Mouse (Mus musculus) mouse embryonic stem cell (cell line): Measurements from ENCODE around the gene Chpf2.

Experiments
- in situ Hi-C, 2 experiments: fragments of 300-500 bp; cut with MboI; formaldehyde crosslinking; loops; 1 replicate in 1 of 2; 3 replicates in 1 of 2; pipeline ENCODE4 v1.14.3; 2019 to 2020; ENCODE audit warnings: low sequenced_read_pairs in 2 of 2, low pct_unique_long_range_greater_than_20kb in 1 of 2, mixed read lengths in 1 of 2; ENCODE audit not compliant: unreplicated experiment in 1 of 2

Chpf2 gene

GRCm38 (mm10) chr5:24623986-24624821 is 37.7 kb downstream of the Chpf2 start, which contains the start of gene Smarcd3:
TSS of gene Smarcd3 (minus strand) at chr5:24624411.
- in situ Hi-C loops: no loop called here

GRCm38 (mm10) chr5:24624822-24625120 is 38.2 kb downstream of the Chpf2 start:
- in situ Hi-C loops: no loop called here

- in situ Hi-C loops: no loop called here
These were observed 43.2 kb downstream of the Chpf2 start for GRCm38 (mm10) chr5:24629712-24630111.

DNA sequence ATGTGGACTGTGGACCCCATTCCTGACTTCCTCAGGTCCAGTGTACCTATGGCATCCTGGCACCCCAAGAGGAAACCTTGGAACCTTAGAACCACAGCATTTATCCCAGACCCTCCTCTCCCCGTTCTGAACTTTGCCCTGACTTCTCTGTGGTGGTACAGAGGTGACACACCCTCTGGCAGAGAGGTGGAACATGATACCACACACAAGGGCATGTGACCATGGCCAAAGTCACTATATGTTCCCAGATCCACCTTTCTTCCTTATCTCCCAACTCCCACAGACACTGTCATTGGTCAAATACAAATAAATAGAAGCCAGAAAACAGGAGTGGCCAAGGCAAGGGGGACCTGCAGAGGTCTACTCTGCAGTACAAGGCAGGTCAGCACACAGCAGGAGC is 48.6 kb downstream of the Chpf2 start:
- in situ Hi-C loops: no loop called here

GRCm38 (mm10) chr5:24635526-24636141 is 49.1 kb downstream of the Chpf2 start:
- in situ Hi-C loops: no loop called here

DNA sequence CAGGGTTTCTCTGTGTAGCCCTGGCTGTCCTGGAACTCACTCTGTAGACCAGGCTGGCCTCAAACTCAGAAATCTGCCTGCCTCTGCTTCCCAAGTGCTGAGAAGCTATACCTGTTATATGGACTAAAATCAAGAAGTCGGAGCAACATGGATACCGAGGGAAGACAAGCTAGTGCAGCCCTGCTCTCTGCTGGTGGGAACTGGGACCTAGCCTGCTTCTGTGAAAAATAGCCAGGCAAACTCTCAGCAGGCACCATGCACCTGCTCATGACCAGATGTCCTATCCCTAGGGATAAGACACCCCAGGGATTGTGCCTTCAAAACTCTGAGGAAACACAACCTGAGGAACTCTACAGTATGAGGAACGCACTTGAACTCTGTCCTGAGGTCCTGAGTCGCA is 50.4 kb downstream of the Chpf2 start:
- in situ Hi-C loops: no loop called here

GRCm38 (mm10) chr5:24638131-24638530 is 51.6 kb downstream of the Chpf2 start:
- in situ Hi-C loops: no loop called here

DNA sequence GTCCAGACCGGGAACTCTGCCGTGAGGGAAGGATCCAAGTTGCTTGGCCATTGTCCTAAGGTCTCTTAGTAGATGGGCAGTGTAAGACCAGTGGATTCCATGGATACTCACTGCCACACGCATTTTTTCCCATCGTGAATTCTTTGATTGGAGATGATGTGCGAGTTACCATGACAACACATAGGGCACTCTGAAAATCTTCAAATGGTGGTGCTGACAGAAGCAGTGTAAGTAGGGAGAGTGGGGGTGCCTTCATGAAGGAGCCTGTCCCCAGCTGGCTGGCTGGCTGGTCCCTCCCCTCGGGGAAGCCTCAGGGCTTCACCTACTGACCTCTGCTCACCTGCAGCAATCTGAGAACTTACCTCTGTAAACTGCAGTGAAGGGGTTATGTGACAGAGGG is 52.5 kb downstream of the Chpf2 start:
- in situ Hi-C loops: no loop called here
